Mouse (Mus musculus) spleen, postnatal 4 days (tissue): ENCODE measurements at regions not wholly inside any gene's neighbourhood (a gene's known extent, or its start where the extent isn't known, plus 50 kb on each side); places are given as distances from the start of the nearest gene placed in this dataset.

Source experiments
- DNase-seq, 2 experiments: peaks; one replicate each; pipeline ENCODE4 v3.0.0; 2022; ENCODE audit warnings: low spot score in 2 of 2

GRCm38 (mm10) chr2:38420498-38420897, 81.4 kb downstream of the Lhx2 start:
- no peak for DNase-seq

DNA sequence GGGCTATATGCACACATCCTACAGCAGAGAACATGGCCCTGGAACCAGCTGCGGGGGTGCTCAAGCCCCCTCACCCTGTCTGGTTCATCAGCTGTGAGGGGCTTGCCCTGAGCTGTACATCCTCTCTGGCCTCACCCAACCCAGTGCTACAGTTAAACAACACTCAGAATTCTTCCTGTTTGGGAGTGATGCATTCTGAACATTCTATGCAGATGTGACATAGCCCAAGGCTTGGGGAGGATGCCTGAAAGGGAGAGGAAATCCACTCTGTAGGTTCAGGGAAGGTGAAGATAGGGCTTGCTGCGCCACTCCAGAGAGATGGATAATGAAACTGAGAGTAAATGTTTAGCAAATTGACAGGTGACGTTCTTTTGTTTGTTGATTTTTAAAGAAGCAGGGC, 83.3 kb downstream of the Lhx2 start:
- peak in 1 of 2 experiments; percentile 44 for DNase-seq

GRCm38 (mm10) chr2:38423886-38424277, 84.8 kb downstream of the Lhx2 start:
- DNase-seq = peak in 1 of 2 experiments; percentile 55

DNA sequence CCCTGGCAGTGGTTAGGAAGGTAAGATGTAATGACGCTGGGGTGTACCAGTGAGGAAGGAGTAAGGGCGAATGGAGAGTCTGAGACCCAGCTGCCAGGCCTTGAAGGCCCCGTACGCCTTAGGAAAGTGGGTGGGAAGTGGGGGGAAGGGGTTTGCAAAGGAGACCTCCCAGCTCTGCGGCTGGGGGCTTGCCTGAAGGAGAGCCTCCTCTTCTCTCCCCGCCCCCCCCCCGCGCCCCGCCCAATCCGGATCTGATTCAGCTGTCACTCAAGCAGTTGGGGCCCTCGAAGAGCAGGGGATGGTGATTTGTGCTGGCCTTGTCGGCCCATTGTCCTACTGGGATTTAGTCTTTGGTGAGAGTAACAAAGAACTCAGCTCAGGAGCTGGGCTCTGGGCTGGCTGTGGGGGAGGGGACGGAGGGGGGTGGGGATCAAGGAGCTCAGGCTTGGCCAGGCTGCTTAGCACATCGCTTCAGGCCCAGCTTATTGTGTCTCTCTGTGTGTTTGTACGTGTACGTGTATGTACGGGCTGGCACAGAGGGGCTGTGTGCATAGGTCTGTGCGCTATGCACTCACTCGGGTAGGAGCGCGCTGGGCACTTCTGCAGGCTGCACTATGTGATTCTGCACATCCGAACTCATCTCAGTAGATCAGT, 85.3 kb downstream of the Lhx2 start:
- DNase-seq = peak in 1 of 2 experiments; percentile 49

- peak in 1 of 2 experiments; percentile 47 for DNase-seq
These were observed 85.9 kb downstream of the Lhx2 start for GRCm38 (mm10) chr2:38424976-38425375.

DNA sequence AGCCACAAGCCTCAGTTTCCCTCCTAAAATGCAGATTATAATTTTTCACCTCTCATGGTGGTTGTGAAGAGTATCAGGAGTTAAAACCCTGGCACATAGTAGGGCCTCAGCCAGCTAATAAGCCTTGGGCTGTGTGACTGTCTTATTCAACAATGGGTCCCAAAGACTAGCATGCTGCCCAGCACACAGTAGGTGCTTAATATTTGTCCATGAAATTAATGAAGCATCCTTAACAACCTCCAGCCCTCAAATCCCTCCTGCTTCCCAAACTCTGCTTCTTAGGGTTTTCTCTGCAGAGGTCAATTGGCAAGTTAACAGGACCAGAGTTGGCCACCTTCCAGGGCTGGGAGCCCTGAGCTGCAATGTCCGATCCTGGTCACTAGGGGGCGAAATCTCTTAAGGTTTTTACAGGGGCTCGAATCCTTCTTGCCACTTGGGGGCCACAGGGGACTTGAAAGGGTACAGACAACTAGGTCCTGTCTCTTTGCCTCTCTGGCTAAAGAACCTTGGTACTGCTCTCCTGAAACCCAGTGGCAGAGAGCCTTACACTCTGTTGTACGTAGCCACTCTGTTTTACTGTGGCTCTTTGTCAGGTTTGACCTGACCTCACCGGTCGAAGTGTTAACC, 81.6 kb upstream of the Nek6 start:
- peak; percentile 66 to 87 for DNase-seq

GRCm38 (mm10) chr2:38431546-38431945, 79.9 kb upstream of the Nek6 start:
- no peak for DNase-seq

DNA sequence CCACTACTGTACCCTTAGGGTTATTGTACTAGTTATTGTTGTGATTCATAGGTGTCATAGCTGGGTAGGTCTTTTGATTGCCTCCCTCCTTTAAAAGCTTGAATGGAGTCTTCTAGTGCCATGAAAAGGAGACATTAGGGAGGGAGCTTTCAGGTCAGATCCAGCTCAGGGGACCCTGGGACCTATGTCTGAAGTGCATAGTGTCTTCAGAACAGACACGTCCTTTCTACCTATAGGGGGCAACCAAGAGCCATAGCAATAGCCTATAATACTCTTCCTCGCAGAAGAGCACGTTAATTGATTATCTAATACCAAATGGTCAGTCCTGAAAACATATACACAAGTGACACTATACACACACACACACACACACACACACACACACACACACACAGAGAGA, 77.7 kb upstream of the Nek6 start:
- DNase-seq = no peak

- no peak for DNase-seq
These were observed 74.7 kb upstream of the Nek6 start for GRCm38 (mm10) chr2:38436701-38437100.

DNA sequence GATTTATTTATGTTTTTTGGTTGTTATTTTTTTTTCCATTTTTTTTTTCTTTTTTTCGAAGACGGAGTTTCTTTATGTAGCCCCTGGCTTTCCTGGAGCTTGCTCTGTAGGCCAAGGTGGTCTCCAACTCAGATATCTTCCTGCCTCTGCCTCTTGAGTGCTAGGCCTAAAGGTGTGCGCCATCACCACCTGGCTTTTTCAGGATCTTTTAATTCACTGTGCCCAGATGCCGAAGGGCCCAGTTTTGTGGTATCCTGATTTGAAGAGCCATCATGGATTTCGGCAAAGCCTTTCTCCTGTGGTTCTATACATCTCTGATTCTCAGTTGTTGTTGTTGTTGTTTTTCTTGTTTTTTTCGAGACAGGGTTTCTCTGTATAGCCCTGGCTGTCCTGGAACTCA, 72.3 kb upstream of the Nek6 start:
- no peak for DNase-seq

DNA sequence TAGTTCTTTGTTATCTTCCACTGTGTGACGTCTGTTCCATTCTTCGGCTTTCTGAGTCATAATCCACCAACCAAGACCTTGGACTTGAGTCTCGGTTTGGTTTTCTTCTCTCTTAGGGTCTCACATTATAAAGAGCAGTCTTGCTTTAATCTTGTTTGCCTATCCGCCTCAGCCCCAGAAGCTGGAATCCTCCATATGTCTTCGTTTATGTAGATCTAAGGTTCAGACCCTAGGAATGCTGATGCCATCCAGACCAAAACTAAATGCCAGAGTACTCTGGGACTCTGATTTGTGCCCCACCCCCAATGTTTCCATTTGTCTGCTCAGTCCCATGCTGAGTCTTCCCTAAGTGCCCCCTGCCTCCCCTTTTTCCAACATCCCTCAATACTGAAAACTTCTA, 71.5 kb upstream of the Nek6 start:
- no peak for DNase-seq

DNA sequence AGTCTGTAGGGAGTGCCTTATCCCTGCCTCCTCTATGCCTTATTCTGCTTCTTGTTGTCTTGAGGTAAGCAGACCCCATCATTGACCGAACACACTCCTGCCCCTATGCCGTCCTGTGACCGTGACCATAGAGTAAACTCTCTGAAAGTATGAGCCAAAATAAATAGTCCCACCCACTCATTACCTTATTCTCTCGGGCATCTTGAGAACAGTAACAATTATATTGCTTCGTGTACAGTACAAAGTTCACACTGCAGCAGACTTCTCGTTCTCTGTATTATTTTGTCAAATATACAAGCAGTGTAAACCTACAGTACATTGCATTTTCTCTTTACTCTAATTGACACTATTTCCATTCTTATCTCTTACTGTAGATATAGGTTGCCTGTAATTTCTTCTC, 62.4 kb upstream of the Nek6 start:
- no peak for DNase-seq

- DNase-seq = no peak
These were observed 54.9 kb upstream of the Nek6 start for GRCm38 (mm10) chr2:38456571-38456970.

DNA sequence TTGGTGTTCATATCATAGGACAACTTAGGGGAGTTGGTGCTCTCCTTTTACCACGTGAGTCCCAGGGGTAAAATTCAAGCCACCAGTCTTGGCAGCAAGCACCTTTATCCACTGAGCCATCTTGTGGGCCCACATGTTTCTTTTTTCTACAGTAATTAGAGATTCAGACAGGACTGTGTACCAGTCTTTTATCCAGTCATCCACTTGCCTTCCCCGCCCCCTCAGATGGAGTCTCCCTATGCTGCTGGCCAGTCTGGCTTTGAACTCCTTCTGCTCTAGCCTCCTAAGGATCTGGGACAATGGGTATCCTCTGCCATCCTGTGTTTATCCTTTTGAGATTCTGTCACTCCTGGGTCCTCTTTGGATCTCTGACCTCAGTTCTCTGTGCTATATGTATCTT, 51.1 kb upstream of the Nek6 start:
- no peak for DNase-seq

DNA sequence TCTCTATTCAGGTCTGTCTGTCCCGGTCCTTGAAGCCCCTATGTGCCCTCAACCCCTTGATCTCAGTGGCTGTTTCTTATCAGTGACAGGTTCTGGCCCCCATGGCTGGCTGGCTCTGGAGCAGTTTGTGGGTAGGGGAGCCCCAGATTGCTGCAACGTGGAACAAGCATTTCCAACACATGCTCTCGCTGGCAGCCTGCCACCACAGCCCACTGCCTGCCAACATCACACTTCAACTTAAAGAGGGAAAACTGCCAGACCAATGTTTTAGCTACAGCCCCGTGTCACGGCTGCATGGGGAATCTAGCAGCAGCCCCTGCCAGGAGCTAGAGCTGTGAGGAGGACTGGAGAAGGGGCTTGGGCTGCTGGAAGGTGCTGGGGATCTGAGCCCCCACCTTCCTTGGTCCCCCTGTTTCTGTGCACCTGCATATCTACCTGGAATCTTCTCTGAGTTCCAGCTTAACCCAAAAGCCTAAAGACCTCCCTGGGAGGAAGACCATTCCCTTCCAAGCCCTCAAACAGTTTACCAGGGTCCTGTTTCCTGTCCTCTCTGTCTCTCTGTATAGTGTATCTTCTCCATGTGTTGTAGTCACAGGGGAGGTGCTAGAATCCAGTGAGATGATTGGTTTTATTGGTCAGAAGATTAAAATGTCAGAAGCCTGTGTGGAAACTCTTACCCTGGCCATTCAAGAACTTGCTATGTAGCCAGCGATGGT, 50.5 kb upstream of the Nek6 start:
- DNase-seq = no peak
